Mouse (Mus musculus): ENCODE data around the gene H60b. TPM values are rescaled to one million over a fixed set of nuclear protein-coding genes. Genes with fewer than 3 reads are reported as not detected.

Gene H60b
- total RNA-seq, 2 experiments from 2014 or later, result not detected

Other genes with a start within 250 kb of the H60b start
- gene 4930444G20Rik, start 90.5 kb upstream of the H60b start, total RNA-seq (2014; fragmentation: Nextera tagmentation), result not detected in 2 replicates
- gene 4930444G20Rik, start 90.5 kb upstream of the H60b start, total RNA-seq (2017), result not detected in 2 replicates
- gene E030030I06Rik, start 9.3 kb upstream of the H60b start, total RNA-seq (2014; fragmentation: Nextera tagmentation), result 3.1 and 16.4 TPM in 2 replicates
- 2.9 and 3.1 TPM in 2 replicates for gene E030030I06Rik, start 9.3 kb upstream of the H60b start, total RNA-seq (2017)
- 0.97 TPM in 1 of 2 replicates, not detected in the other for gene Raet1e, start within 50 bp of the H60b start, total RNA-seq (2014; fragmentation: Nextera tagmentation)
- gene Raet1e, start within 50 bp of the H60b start, total RNA-seq (2017), result 0.65 and 1.5 TPM in 2 replicates
- not detected in 2 replicates for gene Raet1d, start 202.0 kb downstream of the H60b start, total RNA-seq (2014; fragmentation: Nextera tagmentation)
- not detected in 2 replicates for gene Raet1d, start 202.0 kb downstream of the H60b start, total RNA-seq (2017)